Mouse (Mus musculus) embryonic facial prominence, embryonic 11.5 days (tissue): ENCODE measurements around the gene Mtfp1. TPM values are rescaled to one million over a fixed set of nuclear protein-coding genes. Genes with fewer than 3 reads are reported as not detected.

Experiments
- microRNA-seq: library from miRNA; unstranded; fragments of <30 nt; microRNA quantifications from one replicate; pipeline ENCODE4, GENCODE M21; 2016; ENCODE audit warnings: borderline number of aligned reads
- polyA plus RNA-seq: library from polyadenylated mRNA; unstranded; fragments of >200 nt; fragmentation: Nextera tagmentation; extraction: Ambion mirVana; gene quantifications from 2 replicates; pipeline ENCODE4 v1.2.1, GENCODE M21; 2014

Mtfp1 gene
- polyA plus RNA-seq, 1 experiment from 2014 or later, result 8.7 TPM

Small RNAs within 50 kb of the gene (microRNA-seq; reads per million reads assigned to microRNA genes)
- 9.9 reads per million, percentile 11 among the genes with 10 or more reads in this experiment for gene Mir3060

Other genes starting within 250 kb of the Mtfp1 start
- gene Osbp2, start 231.5 kb downstream of the Mtfp1 start, polyA plus RNA-seq, result 0.55 and 0.85 TPM in 2 replicates
- 0.21 TPM in 2 replicates for gene 4921536K21Rik, start 200.3 kb downstream of the Mtfp1 start, polyA plus RNA-seq
- 13.2 and 13.9 TPM in 2 replicates for gene Dusp18, start 200.2 kb downstream of the Mtfp1 start, polyA plus RNA-seq
- gene Slc35e4, start 180.8 kb downstream of the Mtfp1 start, polyA plus RNA-seq, result 2.0 and 2.1 TPM in 2 replicates
- 31.0 and 33.8 TPM in 2 replicates for gene Tcn2, start 163.3 kb downstream of the Mtfp1 start, polyA plus RNA-seq
- gene Pes1, start 131.5 kb downstream of the Mtfp1 start, polyA plus RNA-seq, result 78.9 and 81.2 TPM in 2 replicates
- 0.18 TPM in 1 of 2 replicates, not detected in the other for gene 4930556J24Rik, start 118.7 kb downstream of the Mtfp1 start, polyA plus RNA-seq
- 0.63 and 0.99 TPM in 2 replicates for gene Gal3st1, start 111.8 kb downstream of the Mtfp1 start, polyA plus RNA-seq
- not detected in 2 replicates for gene Sec14l4, start 64.0 kb downstream of the Mtfp1 start, polyA plus RNA-seq
- gene Sec14l3, start 30.6 kb downstream of the Mtfp1 start, polyA plus RNA-seq, result not detected in 2 replicates
- gene Sec14l2, start 28.0 kb upstream of the Mtfp1 start, polyA plus RNA-seq, result 1.3 and 1.5 TPM in 2 replicates
- gene Rnf215, start 39.8 kb upstream of the Mtfp1 start, polyA plus RNA-seq, result 26.1 and 26.4 TPM in 2 replicates
- 3.5 and 3.6 TPM in 2 replicates for gene Ccdc157, start 64.8 kb upstream of the Mtfp1 start, polyA plus RNA-seq
- gene Sf3a1, start 64.9 kb upstream of the Mtfp1 start, polyA plus RNA-seq, result 82.7 and 84.6 TPM in 2 replicates
- gene Tbc1d10a, start 91.3 kb upstream of the Mtfp1 start, polyA plus RNA-seq, result 15.9 and 18.1 TPM in 2 replicates
- 1.7 and 2.3 TPM in 2 replicates for gene Castor1, start 122.8 kb upstream of the Mtfp1 start, polyA plus RNA-seq
- not detected in 2 replicates for gene Osm, start 141.0 kb upstream of the Mtfp1 start, polyA plus RNA-seq
- gene Lif, start 162.1 kb upstream of the Mtfp1 start, polyA plus RNA-seq, result 0.07 and 0.14 TPM in 2 replicates